Mouse (Mus musculus) kidney, postnatal 0 days (tissue): Measurements from ENCODE around the gene Banf1. TPM values are rescaled to one million over a fixed set of nuclear protein-coding genes. Genes with fewer than 3 reads are reported as not detected.
A peak's percentile ranks its signal among the peaks of the same experiment; 100 is the strongest.

ENCODE experiments used
- ATAC-seq: fragments of 200-750 bp; cut with Nextera tagmentation; replicated peaks from 2 replicates; pipeline ENCODE4 v1.8.0; 2017; ENCODE audit warnings: low read depth, moderate number of reproducible peaks, moderate TSS enrichment, moderate library complexity; ENCODE audit not compliant: low FRiP score
- DNase-seq: peaks from one replicate; pipeline ENCODE4 v3.0.0-alpha.2; 2016; ENCODE audit warnings: low spot score
- H3K27ac ChIP-seq: fragments of 300-500 bp; sonication (generic); 2 replicates; pipeline ENCODE4 v1.5.1; 2014; ENCODE audit warnings: mild to moderate bottlenecking
- H3K27me3 ChIP-seq: fragments of 300-500 bp; sonication (generic); 2 replicates; pipeline ENCODE4 v1.6.1; 2014; ENCODE audit warnings: low read length, mixed read lengths; ENCODE audit not compliant: insufficient read depth
- H3K36me3 ChIP-seq: fragments of 300-500 bp; sonication (generic); 2 replicates; pipeline ENCODE4 v1.6.1; 2014; ENCODE audit warnings: low read length, mixed read lengths; ENCODE audit not compliant: insufficient read depth
- H3K4me1 ChIP-seq: fragments of 300-500 bp; sonication (generic); replicated peaks from 2 replicates; pipeline ENCODE4 v1.6.1; 2014; ENCODE audit warnings: antibody characterized with exemption, low read length, mixed read lengths; ENCODE audit not compliant: insufficient read depth
- H3K4me2 ChIP-seq: fragments of 300-500 bp; sonication (generic); 2 replicates; pipeline ENCODE4 v1.6.1; 2014; ENCODE audit warnings: mild to moderate bottlenecking, low read length, moderate library complexity, mixed read lengths
- H3K4me3 ChIP-seq: fragments of 300-500 bp; sonication (generic); replicated peaks from 2 replicates; pipeline ENCODE4 v1.5.1; 2014; ENCODE audit warnings: low read depth, low read length
- H3K9ac ChIP-seq: fragments of 300-500 bp; sonication (generic); 2 replicates; pipeline ENCODE4 v1.6.1; 2014; ENCODE audit warnings: low read depth, low read length
- H3K9me3 ChIP-seq: fragments of 300-500 bp; sonication (generic); replicated peaks from 2 replicates; pipeline ENCODE4 v1.6.1; 2016; ENCODE audit warnings: low read length, inconsistent platforms, mixed read lengths
- CTCF ChIP-seq: IDR thresholded peaks from 2 replicates; pipeline ENCODE4 v1.5.1; 2016; ENCODE audit warnings: antibody characterized with exemption, low read depth, mild to moderate bottlenecking, moderate library complexity
- WGBS: fragments of 180-500 bp; shearing (Covaris S2); extraction: QIAGEN DNeasy Blood & Tissue Kit; methylation state at CpG from one replicate; pipeline ENCODE4 v1.1.7; 2014; 5-methylcytosine and 5-hydroxymethylcytosine counted together
- polyA plus RNA-seq: library from polyadenylated mRNA; unstranded; fragments of >200 nt; fragmentation: Nextera tagmentation; extraction: Ambion mirVana; gene quantifications from 2 replicates; pipeline ENCODE4 v1.2.1, GENCODE M21; 2015

The Banf1 gene
- polyA plus RNA-seq: 344 and 363 TPM in 2 replicates

DNA sequence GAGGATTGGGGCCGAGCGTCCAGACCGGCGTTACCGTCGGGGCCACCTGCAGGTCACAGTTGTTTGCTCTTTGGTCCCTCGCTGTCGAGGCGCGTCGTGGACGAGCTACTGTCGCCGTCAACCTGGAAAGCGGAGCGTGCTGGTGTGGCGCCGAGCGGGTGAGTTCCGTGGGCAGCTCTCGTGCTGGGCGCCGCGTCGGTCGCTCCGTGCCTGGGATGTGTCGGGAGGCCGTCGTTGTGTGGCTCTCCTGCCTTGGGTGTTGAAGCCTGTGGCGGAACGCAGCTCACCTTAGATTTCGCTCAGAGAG, at the start of gene Banf1:
Banf1 (minus strand) TSS at position 116 of the 307 bp plus-strand sequence.
- TF ChIP-seq CTCF: no peak
- Histone ChIP-seq H3K4me2 (peak within 1 kb of the TSS; percentile 74), H3K27me3 (no peaks in the 10 kb centered on the region), H3K4me1 (peaks cover 13% of the 10 kb centered on the region; the same call in 1 of the 2 replicates), H3K9me3 (no peaks in the 10 kb centered on the region), H3K36me3 (peaks cover 32% of the 10 kb centered on the region), H3K27ac (peak within 1 kb of the TSS; percentile 95), H3K9ac (peak within 1 kb of the TSS; percentile 73), H3K4me3 (peak within 1 kb of the TSS; percentile 86)
- WGBS: under 1% methylated on average over 33 of the region's 33 CpGs
- ATAC-seq: no peak; the same call in 1 of the 2 replicates
- DNase-seq: no peak

DNA sequence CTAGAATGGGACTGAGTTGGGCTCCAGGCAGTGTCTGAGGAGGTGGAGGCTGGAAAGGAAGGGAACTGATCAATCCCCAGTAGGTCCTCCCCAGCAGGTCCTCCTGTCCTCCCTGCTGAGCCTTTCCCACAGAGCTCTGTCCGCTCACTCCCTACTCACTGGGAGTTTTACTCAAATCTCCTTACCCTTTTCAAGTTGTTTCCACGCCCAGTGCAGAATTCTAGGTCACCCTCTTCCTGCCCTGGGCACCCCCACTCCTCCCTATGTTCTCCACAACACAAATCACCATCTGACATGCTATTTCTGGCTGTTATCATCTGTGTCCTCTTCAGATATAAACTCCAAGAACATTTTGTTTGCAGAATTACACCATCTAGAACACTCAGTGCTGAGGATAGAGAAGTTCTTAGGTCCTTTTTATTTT, 47.6 kb upstream of the Banf1 start:
- TF ChIP-seq CTCF: no peak
- H3K27me3 ChIP-seq: no peaks in the 10 kb centered on the region
- WGBS: 46% methylated on average over 2 of the region's 2 CpGs
- no peak overlapping the region for H3K4me2 ChIP-seq
- no peak overlapping the region for H3K4me3 ChIP-seq
- no peaks in the 10 kb centered on the region for H3K4me1 ChIP-seq
- no peak overlapping the region for H3K27ac ChIP-seq
- H3K9me3 ChIP-seq: no peaks in the 10 kb centered on the region
- ATAC-seq (no peak), DNase-seq (no peak)
- H3K36me3 ChIP-seq: 0 out of 2 replicates have a peak, but pooled peaks cover 2% of the 10 kb centered on the region
- H3K9ac ChIP-seq: no peak overlapping the region

DNA sequence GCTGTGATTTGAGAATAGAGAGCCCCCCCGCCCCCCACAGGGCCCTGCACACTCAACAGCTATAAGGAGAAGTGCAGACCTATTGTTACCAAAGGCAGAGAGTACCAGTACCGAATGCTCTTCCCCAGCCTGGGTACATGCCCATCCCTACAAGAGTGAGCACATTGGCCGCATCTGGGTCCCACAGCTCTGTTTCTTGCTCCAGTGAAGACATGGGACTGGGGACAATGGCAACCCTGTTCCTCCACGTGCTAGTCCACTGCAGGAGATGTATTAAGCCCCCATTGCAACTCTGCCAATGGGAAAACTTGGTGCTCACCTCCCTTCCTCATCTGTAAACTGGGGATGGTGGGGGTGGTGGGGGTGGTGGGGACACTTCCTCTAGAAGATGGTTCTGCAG, 46.9 kb upstream of the Banf1 start:
- H3K4me2 ChIP-seq: no peak overlapping the region
- no peaks in the 10 kb centered on the region for H3K27me3 ChIP-seq
- H3K4me3 ChIP-seq: no peak overlapping the region
- H3K4me1 ChIP-seq: no peaks in the 10 kb centered on the region; the same call in 1 of the 2 replicates
- H3K9ac ChIP-seq: no peak overlapping the region
- 0 out of 2 replicates have a peak, but pooled peaks cover 7% of the 10 kb centered on the region for H3K36me3 ChIP-seq
- WGBS: 73% methylated on average over 4 of the region's 4 CpGs
- no peak overlapping the region for H3K27ac ChIP-seq
- no peak for ATAC-seq
- no peak for DNase-seq
- H3K9me3 ChIP-seq: no peaks in the 10 kb centered on the region
- no peak for TF ChIP-seq CTCF

DNA sequence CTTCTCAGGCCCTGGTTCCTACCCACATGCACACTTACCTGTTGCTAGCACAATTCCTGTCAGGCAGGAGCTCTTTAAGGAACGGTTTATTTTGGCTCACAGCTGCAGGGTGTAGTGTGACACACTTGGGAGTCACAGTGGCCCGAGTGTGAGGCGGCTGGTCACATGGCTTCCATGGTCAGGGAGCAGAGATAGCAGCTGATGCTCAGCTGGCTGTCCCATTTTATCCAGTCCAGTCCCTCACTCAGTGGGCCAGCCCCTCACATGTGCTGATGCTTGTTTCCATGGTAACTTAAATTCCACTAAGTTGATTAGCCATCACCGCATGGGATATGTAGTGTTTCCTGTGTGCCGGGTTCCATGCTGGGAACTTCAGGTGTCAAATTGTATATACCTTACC, 45.0 kb upstream of the Banf1 start:
- no peak for ATAC-seq
- no peak for DNase-seq
- Histone ChIP-seq H3K9ac (no peak overlapping the region), H3K27ac (no peak overlapping the region), H3K4me3 (no peak overlapping the region), H3K9me3 (no peaks in the 10 kb centered on the region), H3K4me1 (no peaks in the 10 kb centered on the region; the same call in 1 of the 2 replicates), H3K27me3 (no peaks in the 10 kb centered on the region), H3K36me3 (0 out of 2 replicates have a peak, but pooled peaks cover 6% of the 10 kb centered on the region), H3K4me2 (no peak overlapping the region)
- 58% methylated on average over 5 of the region's 5 CpGs for WGBS
- TF ChIP-seq CTCF: no peak

DNA sequence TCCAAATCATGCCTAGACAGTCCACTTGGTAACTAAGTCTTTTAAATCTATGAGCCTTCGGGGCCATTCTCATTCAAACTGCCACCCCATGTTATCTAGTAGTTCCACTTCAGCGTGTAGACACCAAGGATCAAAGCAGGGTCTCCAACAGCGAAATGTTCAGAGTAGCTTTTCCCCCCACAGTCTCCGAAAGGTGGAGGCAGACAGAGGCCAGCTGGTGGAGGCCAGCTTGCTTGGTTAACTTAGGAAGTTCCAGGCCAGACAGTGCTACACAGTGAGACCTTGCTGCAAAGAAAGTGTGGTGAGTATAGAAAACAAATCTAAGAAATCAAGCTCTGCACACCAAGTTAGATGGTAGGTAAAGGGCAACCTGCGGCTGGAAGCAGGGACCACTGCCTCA, 43.7 kb upstream of the Banf1 start:
- Histone ChIP-seq H3K4me3 (no peak overlapping the region), H3K27ac (no peak overlapping the region), H3K4me2 (no peak overlapping the region), H3K36me3 (0 out of 2 replicates have a peak, but pooled peaks cover 6% of the 10 kb centered on the region), H3K4me1 (peaks cover 3% of the 10 kb centered on the region; the same call in 1 of the 2 replicates), H3K27me3 (no peaks in the 10 kb centered on the region), H3K9me3 (no peaks in the 10 kb centered on the region), H3K9ac (no peak overlapping the region)
- DNase-seq (no peak), ATAC-seq (no peak)
- no peak for TF ChIP-seq CTCF
- 83% methylated on average over 5 of the region's 5 CpGs for WGBS

DNA sequence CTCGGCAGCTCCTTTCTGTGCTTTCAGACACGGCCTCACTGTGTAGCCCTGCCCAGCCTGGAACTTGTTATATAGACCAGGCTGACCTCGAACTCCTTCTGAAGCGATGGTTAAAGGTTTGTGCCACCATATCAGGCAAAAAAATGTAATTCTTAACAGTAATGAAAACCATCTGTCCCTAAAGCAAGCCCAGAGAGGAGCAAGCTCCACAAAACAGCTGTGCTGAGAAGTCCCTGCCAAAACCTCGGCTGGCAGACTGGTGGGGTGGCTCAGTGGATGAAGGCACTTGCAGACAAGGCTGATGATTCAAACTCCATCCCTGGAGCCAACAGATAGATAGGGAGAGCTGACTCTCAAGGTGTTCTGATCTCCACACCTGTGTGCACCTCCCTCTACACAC, 42.1 kb upstream of the Banf1 start:
- DNase-seq (no peak), ATAC-seq (no peak)
- Histone ChIP-seq H3K36me3 (0 out of 2 replicates have a peak, but pooled peaks cover 6% of the 10 kb centered on the region), H3K4me1 (peaks cover 4% of the 10 kb centered on the region; the same call in 1 of the 2 replicates), H3K27ac (peak overlapping the region; percentile 73), H3K9me3 (no peaks in the 10 kb centered on the region), H3K4me3 (no peak overlapping the region), H3K4me2 (no peak overlapping the region), H3K9ac (no peak overlapping the region), H3K27me3 (no peaks in the 10 kb centered on the region)
- 73% methylated on average over 5 of the region's 5 CpGs for WGBS
- no peak for TF ChIP-seq CTCF
